Mouse (Mus musculus): Measurements from ENCODE around the gene Rgs11. TPM values are rescaled to one million over a fixed set of nuclear protein-coding genes. Genes with fewer than 3 reads are reported as not detected.

Rgs11 gene
- polyA plus RNA-seq, 1 experiment from 2014 or later: 18.7 TPM

DNA sequence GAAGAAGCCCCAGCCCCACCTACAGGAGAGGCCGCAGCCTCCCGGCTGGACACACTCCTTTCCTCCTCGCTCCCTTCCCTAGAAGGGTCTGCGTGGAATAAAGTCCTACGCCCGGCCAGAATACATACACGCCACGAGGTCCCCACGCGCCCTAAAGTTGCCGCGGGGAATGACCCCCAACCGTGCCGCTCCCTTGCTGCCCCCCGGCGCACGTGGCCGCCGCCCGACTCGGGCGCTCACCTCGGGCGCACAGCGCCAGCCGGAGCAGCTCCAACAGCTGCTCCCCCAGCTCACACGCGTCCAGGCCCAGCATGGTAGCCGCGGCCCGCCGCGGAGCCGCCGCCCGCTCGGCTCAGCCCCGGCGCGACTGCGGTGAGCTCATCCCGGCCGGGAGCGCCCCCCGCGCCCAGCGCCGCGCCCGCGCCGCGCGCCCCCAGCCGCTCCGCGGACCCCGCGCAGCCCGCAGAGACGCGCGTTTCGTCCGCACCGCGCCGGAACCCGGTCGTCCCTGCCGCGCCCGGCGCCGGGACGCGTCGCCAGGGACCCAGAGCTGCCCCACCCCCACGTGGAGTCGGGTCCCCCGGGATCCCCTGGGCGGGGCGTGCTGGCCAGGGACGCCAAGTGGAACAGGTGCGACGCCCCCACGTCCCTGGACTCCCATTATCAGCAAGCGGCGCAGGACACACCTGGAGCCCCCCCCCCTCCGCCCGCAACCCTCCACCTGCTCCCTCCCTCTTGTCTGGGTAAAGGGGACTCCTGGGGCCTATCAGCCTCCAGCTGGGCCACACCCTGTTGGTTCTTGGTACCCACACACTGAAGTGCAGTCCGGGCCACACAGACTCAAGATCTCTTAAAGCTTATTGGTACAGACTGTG lies 1.7 kb upstream of the Rgs11 start:
- H3K36me3 ChIP-seq: peaks cover 11% of the 10 kb centered on the region; the same call in 1 of the 2 replicates
- peaks cover 38% of the 10 kb centered on the region for H3K4me1 ChIP-seq (replicated peaks)
- peak; percentile 43 for ATAC-seq (ENCODE audit: low FRiP score, low read depth)
- peak overlapping the region; percentile 80 for H3K4me3 ChIP-seq
- peak overlapping the region; percentile 74 for H3K9ac ChIP-seq
- peak overlapping the region; percentile 38 for H3K27ac ChIP-seq (replicated peaks)
- H3K27me3 ChIP-seq: peaks cover 52% of the 10 kb centered on the region
- H3K9me3 ChIP-seq: no peaks in the 10 kb centered on the region
- peak overlapping the region; percentile 99 for H3K4me2 ChIP-seq
- WGBS: under 1% methylated on average over 91 of the region's 92 CpGs

DNA sequence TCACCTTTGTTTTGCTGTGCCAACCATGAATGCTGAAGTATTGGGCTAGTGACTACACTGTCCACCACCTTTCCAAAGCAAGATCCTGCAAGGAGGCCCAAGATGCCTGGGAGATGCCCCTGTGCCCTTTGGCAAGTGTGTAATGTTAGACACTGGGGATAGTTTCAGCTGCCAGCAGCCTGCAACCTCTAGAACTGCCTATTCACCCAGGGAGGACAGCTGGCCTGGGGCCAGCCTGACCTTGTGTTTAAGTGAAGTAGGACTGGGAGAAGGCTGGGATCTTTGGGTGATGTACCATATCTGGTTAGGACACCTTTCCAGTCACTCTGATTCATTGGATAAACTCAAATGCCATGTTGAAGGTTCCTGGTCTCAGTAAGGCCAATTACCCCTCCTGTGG lies 753 bp upstream of the Rgs11 start:
- H3K27ac ChIP-seq (replicated peaks): no peak overlapping the region
- peak overlapping the region; percentile 99 for H3K4me2 ChIP-seq
- H3K4me1 ChIP-seq (replicated peaks): peaks cover 38% of the 10 kb centered on the region
- H3K36me3 ChIP-seq: peaks cover 6% of the 10 kb centered on the region; the same call in 1 of the 2 replicates
- ATAC-seq (ENCODE audit: low FRiP score, low read depth): no peak
- peak overlapping the region; percentile 80; the same call in 1 of the 2 replicates for H3K4me3 ChIP-seq
- no peaks in the 10 kb centered on the region for H3K9me3 ChIP-seq
- no peak overlapping the region for H3K9ac ChIP-seq
- H3K27me3 ChIP-seq: peaks cover 55% of the 10 kb centered on the region

DNA sequence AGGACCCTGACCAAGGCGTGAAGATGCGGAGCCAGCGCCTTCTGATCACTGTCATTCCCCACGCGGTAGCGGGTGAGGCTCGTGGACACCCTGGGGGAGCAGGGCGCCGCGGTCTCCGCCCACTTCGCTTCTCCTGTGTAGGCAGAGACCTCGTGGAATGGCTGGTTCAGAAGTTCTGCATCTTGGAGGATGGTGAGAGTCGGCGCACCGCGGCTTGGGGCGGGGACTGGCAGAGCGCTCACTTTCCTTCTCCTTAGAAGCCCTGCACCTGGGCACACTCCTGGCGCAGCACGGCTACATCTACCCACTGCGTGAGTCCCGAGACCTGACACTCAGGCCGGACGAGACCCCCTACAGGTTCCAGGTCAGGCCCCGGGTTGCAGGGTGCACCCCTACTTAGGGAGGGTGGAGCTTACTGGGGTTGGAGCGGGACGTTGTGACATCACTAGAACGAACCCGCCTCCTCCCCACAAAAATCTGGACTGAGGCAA lies 615 bp downstream of the Rgs11 start:
- Histone ChIP-seq H3K4me1 (replicated peaks) (peaks cover 38% of the 10 kb centered on the region), H3K27me3 (peaks cover 55% of the 10 kb centered on the region), H3K9ac (peak overlapping the region; percentile 37), H3K4me2 (peak overlapping the region; percentile 99), H3K36me3 (no peaks in the 10 kb centered on the region), H3K9me3 (no peaks in the 10 kb centered on the region), H3K4me3 (peak overlapping the region; percentile 49), H3K27ac (replicated peaks) (no peak overlapping the region)
- ATAC-seq (ENCODE audit: low FRiP score, low read depth): peak; percentile 17; the same call in 1 of the 2 replicates
- WGBS: 2% methylated on average over 30 of the region's 30 CpGs

- no peak overlapping the region for H3K4me2 ChIP-seq
- H3K36me3 ChIP-seq: no peaks in the 10 kb centered on the region
- H3K27me3 ChIP-seq: peaks cover 46% of the 10 kb centered on the region
- no peak overlapping the region for H3K27ac ChIP-seq (replicated peaks)
- H3K9me3 ChIP-seq: no peaks in the 10 kb centered on the region
- H3K4me3 ChIP-seq: no peak overlapping the region
- H3K9ac ChIP-seq: no peak overlapping the region
- H3K4me1 ChIP-seq (replicated peaks): peaks cover 37% of the 10 kb centered on the region
- no peak for ATAC-seq (ENCODE audit: low FRiP score, low read depth)
- WGBS: 33% methylated on average over 11 of the region's 11 CpGs
Measured at GRCm38 (mm10) chr17:26204766-26205165, 2.0 kb downstream of the Rgs11 start.

GRCm38 (mm10) chr17:26206392-26206791 lies 3.6 kb downstream of the Rgs11 start:
- Histone ChIP-seq H3K4me3 (no peak overlapping the region), H3K4me1 (replicated peaks) (peaks cover 21% of the 10 kb centered on the region), H3K27me3 (peaks cover 39% of the 10 kb centered on the region), H3K4me2 (no peak overlapping the region), H3K27ac (replicated peaks) (no peak overlapping the region), H3K9ac (no peak overlapping the region), H3K9me3 (no peaks in the 10 kb centered on the region), H3K36me3 (no peaks in the 10 kb centered on the region)
- WGBS: 56% methylated on average over 1 of the region's 1 CpGs
- ATAC-seq (ENCODE audit: low FRiP score, low read depth): no peak

- no peak within 1 kb of the TSS for H3K4me2 ChIP-seq
- peaks cover 26% of the 10 kb centered on the region for H3K27me3 ChIP-seq
- H3K4me3 ChIP-seq: no peak within 1 kb of the TSS
- no peak for ATAC-seq (ENCODE audit: low FRiP score, low read depth)
- H3K9ac ChIP-seq: no peak within 1 kb of the TSS
- peaks cover 11% of the 10 kb centered on the region for H3K4me1 ChIP-seq (replicated peaks)
- no peaks in the 10 kb centered on the region for H3K36me3 ChIP-seq
- whole genome bisulfite sequencing: 90% methylated on average over 12 of the region's 12 CpGs
- no peak within 1 kb of the TSS for H3K27ac ChIP-seq (replicated peaks)
- no peaks in the 10 kb centered on the region for H3K9me3 ChIP-seq
Measured at GRCm38 (mm10) chr17:26207686-26208085, 4.9 kb downstream of the Rgs11 start, which contains the start of gene Arhgdig. TSS of gene Arhgdig (minus strand) at chr17:26207786.

DNA sequence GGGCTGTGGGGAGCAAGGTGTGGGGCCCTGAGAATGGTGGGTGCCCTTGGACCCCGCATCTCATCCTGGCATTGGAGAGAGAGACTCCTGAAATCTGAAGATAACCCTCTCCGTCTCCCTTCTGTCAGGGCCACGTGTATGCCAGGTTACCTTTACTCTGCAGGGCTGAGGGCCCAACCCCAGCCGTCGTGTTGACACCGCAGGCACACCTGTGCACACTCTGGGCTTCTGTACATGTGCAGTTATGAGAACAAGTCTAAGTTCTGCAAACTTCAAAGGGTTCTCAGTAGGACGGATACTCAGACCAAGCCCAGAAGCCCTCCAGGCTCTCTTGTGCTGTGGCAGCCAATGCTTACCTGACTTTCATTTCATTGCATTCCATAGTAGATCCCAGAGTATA lies 9.5 kb downstream of the Rgs11 start:
- no peaks in the 10 kb centered on the region for H3K4me1 ChIP-seq (replicated peaks)
- no peaks in the 10 kb centered on the region for H3K27me3 ChIP-seq
- no peak for ATAC-seq (ENCODE audit: low FRiP score, low read depth)
- 97% methylated on average over 7 of the region's 7 CpGs for WGBS
- H3K27ac ChIP-seq (replicated peaks): no peak overlapping the region
- no peak overlapping the region for H3K4me3 ChIP-seq
- H3K9ac ChIP-seq: no peak overlapping the region
- peaks cover 1% of the 10 kb centered on the region; the same call in 1 of the 2 replicates for H3K36me3 ChIP-seq
- no peaks in the 10 kb centered on the region for H3K9me3 ChIP-seq
- no peak overlapping the region for H3K4me2 ChIP-seq

GRCm38 (mm10) chr17:26212681-26213080 lies 9.9 kb downstream of the Rgs11 start:
- H3K9me3 ChIP-seq: no peaks in the 10 kb centered on the region
- H3K4me3 ChIP-seq: no peak overlapping the region
- no peak overlapping the region for H3K4me2 ChIP-seq
- peaks cover 5% of the 10 kb centered on the region; the same call in 1 of the 2 replicates for H3K36me3 ChIP-seq
- H3K9ac ChIP-seq: no peak overlapping the region
- H3K27ac ChIP-seq (replicated peaks): no peak overlapping the region
- no peak for ATAC-seq (ENCODE audit: low FRiP score, low read depth)
- H3K27me3 ChIP-seq: no peaks in the 10 kb centered on the region
- 90% methylated on average over 11 of the region's 11 CpGs for WGBS
- no peaks in the 10 kb centered on the region for H3K4me1 ChIP-seq (replicated peaks)

DNA sequence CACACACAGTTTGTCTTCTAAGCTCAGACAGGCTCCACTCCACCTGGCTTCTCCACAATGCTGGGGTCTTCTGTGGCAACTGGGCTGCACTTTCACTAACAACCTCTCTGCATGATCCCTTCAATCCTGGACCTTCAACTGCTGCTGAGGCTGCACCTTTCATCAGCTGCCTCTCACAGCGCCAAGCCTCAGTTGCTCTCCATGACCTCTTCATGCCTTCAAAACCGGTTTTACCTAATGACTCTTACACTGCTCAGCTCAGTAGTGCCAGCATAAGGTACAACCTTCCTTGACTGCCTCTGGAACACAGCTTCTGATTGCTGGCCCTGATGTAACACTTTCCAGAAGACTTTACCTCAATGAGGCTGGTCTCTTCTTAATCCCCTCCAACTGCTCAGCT lies 18.8 kb downstream of the Rgs11 start:
- WGBS: 83% methylated on average over 2 of the region's 2 CpGs
- Histone ChIP-seq H3K36me3 (peaks cover 16% of the 10 kb centered on the region; the same call in 1 of the 2 replicates), H3K9me3 (no peaks in the 10 kb centered on the region), H3K4me3 (no peak overlapping the region), H3K27me3 (no peaks in the 10 kb centered on the region), H3K9ac (no peak overlapping the region), H3K4me2 (no peak overlapping the region), H3K27ac (replicated peaks) (no peak overlapping the region), H3K4me1 (replicated peaks) (no peaks in the 10 kb centered on the region)
- ATAC-seq (ENCODE audit: low FRiP score, low read depth): no peak

GRCm38 (mm10) chr17:26225150-26225549 lies 22.4 kb downstream of the Rgs11 start:
- no peaks in the 10 kb centered on the region; the same call in 1 of the 2 replicates for H3K36me3 ChIP-seq
- no peak overlapping the region for H3K4me2 ChIP-seq
- ATAC-seq (ENCODE audit: low FRiP score, low read depth): no peak
- no peak overlapping the region for H3K4me3 ChIP-seq
- no peak overlapping the region for H3K9ac ChIP-seq
- H3K27me3 ChIP-seq: no peaks in the 10 kb centered on the region
- no peak overlapping the region for H3K27ac ChIP-seq (replicated peaks)
- no peaks in the 10 kb centered on the region for H3K4me1 ChIP-seq (replicated peaks)
- H3K9me3 ChIP-seq: no peaks in the 10 kb centered on the region
- 86% methylated on average over 12 of the region's 12 CpGs for WGBS

GRCm38 (mm10) chr17:26229776-26230175 lies 27.0 kb downstream of the Rgs11 start:
- no peaks in the 10 kb centered on the region for H3K27me3 ChIP-seq
- no peak for ATAC-seq (ENCODE audit: low FRiP score, low read depth)
- no peaks in the 10 kb centered on the region for H3K4me1 ChIP-seq (replicated peaks)
- no peaks in the 10 kb centered on the region for H3K36me3 ChIP-seq
- no peaks in the 10 kb centered on the region for H3K9me3 ChIP-seq
- WGBS: 98% methylated on average over 5 of the region's 5 CpGs
- H3K9ac ChIP-seq: no peak overlapping the region
- H3K27ac ChIP-seq (replicated peaks): no peak overlapping the region
- no peak overlapping the region for H3K4me3 ChIP-seq
- H3K4me2 ChIP-seq: no peak overlapping the region

GRCm38 (mm10) chr17:26231156-26231555 lies 28.4 kb downstream of the Rgs11 start:
- 91% methylated on average over 5 of the region's 5 CpGs for WGBS
- Histone ChIP-seq H3K27ac (replicated peaks) (no peak overlapping the region), H3K4me1 (replicated peaks) (0 out of 2 replicates have a peak, but pooled peaks cover 8% of the 10 kb centered on the region), H3K4me2 (no peak overlapping the region), H3K9ac (no peak overlapping the region), H3K36me3 (no peaks in the 10 kb centered on the region), H3K4me3 (no peak overlapping the region), H3K27me3 (no peaks in the 10 kb centered on the region), H3K9me3 (no peaks in the 10 kb centered on the region)
- no peak for ATAC-seq (ENCODE audit: low FRiP score, low read depth)

Data from hindbrain, embryonic 15.5 days (tissue).